Mouse (Mus musculus): Measurements from ENCODE around the gene Gm44511. TPM values are rescaled to one million over a fixed set of nuclear protein-coding genes. Genes with fewer than 3 reads are reported as not detected.
"Not testable (repeated sequence)": the region's sequence is repeated elsewhere in the genome, so short reads cannot be mapped to it uniquely, and the experiment has no call there.

Gm44511 gene
- polyA plus RNA-seq, 1 experiment from 2014 or later = not detected

DNA sequence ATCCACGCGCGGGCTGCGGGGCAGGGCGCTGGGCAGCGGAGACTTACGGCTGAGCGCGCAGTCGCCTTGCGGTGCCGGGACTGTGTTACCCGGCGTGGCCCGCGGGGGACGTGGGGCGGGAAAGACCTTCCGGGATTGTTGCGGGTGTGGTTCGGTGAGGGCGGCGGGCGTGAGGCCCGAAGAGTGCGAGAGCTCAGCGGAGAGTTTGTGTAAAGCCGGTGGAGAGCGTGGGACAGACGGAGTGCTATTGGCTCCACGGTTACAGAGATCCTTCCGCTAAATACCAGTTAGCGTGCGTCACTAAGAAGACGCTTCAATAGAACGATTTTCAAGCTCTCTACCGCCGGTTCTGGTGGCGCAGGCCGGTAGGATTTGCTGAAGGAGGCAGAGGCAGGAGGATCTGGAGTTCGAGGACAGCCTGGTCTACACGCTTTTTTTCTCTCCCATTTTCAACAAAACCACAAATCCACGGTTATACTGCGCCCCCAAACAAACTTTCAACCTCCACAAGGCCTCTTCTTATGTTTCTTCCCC, 16.9 kb upstream of the Gm44511 start:
- H3K4me2 ChIP-seq (ENCODE audit: low read depth, low read length) = peak overlapping the region; percentile 97
- DNase-seq = peak; percentile 93
- no peak for TF ChIP-seq EP300 (IDR thresholded peaks at IDR 0.05; ENCODE audit: low read depth)
- TF ChIP-seq CTCF (IDR thresholded peaks at IDR 0.05; ENCODE audit: low read depth) = peak; percentile 26; the same call in 1 of the 2 replicates
- no peaks in the 10 kb centered on the region for H3K36me3 ChIP-seq (replicated peaks; ENCODE audit: insufficient read depth, low read length)
- peak overlapping the region; percentile 77 for H3K4me3 ChIP-seq (ENCODE audit: low read depth, low read length)
- peaks cover 13% of the 10 kb centered on the region; the same call in 1 of the 2 replicates for H3K4me1 ChIP-seq (ENCODE audit: insufficient read depth)
- peak; percentile 65 for ATAC-seq
- H3K27me3 ChIP-seq (ENCODE audit: insufficient read depth, low read length) = no peaks in the 10 kb centered on the region
- peak overlapping the region; percentile 86 for H3K27ac ChIP-seq (ENCODE audit: low read depth)
- peak overlapping the region; percentile 77 for H3K9ac ChIP-seq (replicated peaks)
- WGBS (ENCODE audit: insufficient replicate concordance) = under 1% methylated on average over 44 of the region's 44 CpGs
- H3K9me3 ChIP-seq (ENCODE audit: low read length) = no peaks in the 10 kb centered on the region

DNA sequence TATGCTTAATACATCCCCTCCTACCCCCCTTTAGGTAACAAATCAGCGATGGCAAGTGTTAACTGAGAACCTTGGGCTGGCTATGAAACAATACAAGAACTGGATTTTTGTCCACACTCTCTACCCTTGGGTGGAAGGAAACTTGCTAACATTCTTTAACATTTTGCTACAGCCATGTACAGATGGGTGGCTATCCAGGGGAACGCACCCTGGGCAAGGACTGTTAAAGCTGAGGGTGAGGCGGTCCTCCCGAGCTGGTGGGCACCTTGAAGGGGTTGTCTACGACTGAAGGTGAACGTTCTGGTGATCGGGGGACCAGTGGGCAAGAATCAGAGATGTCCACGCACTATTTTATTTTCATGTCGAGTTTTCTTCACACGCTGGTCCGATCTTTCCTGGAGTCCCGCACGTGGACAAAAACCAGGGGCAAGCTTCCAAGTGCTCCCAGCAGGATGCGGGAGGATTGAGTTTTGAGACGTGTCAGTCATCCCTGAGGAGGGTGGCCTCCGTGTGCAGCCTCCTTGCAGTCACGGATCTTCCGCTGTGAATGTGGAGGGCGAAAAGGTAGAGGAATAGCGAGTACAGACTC, 16.3 kb upstream of the Gm44511 start:
- H3K36me3 ChIP-seq (replicated peaks; ENCODE audit: insufficient read depth, low read length) = no peaks in the 10 kb centered on the region
- no peaks in the 10 kb centered on the region for H3K9me3 ChIP-seq (ENCODE audit: low read length)
- H3K4me2 ChIP-seq (ENCODE audit: low read depth, low read length) = peak overlapping the region; percentile 97
- WGBS (ENCODE audit: insufficient replicate concordance) = under 1% methylated on average over 20 of the region's 20 CpGs
- peak overlapping the region; percentile 86 for H3K27ac ChIP-seq (ENCODE audit: low read depth)
- H3K4me1 ChIP-seq (ENCODE audit: insufficient read depth) = peaks cover 17% of the 10 kb centered on the region
- no peak for DNase-seq
- H3K4me3 ChIP-seq (ENCODE audit: low read depth, low read length) = peak overlapping the region; percentile 77
- TF ChIP-seq EP300 (IDR thresholded peaks at IDR 0.05; ENCODE audit: low read depth) = no peak
- no peak for ATAC-seq
- peak overlapping the region; percentile 77 for H3K9ac ChIP-seq (replicated peaks)
- no peaks in the 10 kb centered on the region for H3K27me3 ChIP-seq (ENCODE audit: insufficient read depth, low read length)

DNA sequence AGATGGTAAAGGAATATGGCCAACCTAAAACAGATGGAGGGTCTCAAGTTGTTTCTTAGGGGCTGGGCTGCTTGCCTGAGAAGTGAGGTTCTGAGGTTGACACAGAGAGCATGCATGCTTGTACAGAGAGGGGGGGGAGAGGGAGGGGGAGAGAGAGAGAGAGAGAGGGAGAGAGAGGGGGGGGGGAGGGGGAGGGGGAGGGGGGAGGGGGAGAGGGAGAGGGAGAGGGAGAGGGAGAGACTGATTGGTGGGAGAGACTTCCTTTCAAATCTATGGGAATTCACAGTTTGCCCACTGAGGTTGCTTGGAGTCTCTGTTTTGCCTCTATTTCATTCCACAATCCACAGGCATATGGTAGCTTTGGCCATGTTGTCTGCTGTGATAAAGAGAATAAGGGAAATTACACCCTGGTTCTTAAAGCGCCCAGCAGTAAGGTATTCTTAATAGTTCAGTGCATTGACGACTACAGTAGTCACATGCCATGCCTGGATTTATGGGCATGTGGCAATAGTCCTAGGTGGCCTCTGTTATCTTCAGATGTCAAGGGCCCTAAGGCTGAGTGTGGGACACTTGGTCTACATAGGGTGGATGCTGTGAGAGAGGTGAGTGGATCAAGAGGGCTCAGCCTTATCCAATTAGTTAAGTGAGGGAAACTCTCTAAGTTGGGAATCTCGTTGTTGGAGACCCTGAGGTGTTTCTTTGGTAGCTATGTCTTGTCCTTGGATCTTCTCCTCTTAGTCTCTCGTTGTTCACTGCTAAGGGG, 15.4 kb upstream of the Gm44511 start:
- no peak overlapping the region for H3K27ac ChIP-seq (ENCODE audit: low read depth)
- H3K4me1 ChIP-seq (ENCODE audit: insufficient read depth) = peaks cover 26% of the 10 kb centered on the region
- peak overlapping the region; percentile 97 for H3K4me2 ChIP-seq (ENCODE audit: low read depth, low read length)
- WGBS (ENCODE audit: insufficient replicate concordance) = 44% methylated on average over 4 of the region's 4 CpGs
- ATAC-seq (no peak), DNase-seq (no peak)
- H3K27me3 ChIP-seq (ENCODE audit: insufficient read depth, low read length) = no peaks in the 10 kb centered on the region
- H3K4me3 ChIP-seq (ENCODE audit: low read depth, low read length) = 0 out of 2 replicates have a peak overlapping the region, but pooled peaks have one; percentile 77
- H3K9me3 ChIP-seq (ENCODE audit: low read length) = no peaks in the 10 kb centered on the region
- no peaks in the 10 kb centered on the region for H3K36me3 ChIP-seq (replicated peaks; ENCODE audit: insufficient read depth, low read length)
- TF ChIP-seq EP300 (IDR thresholded peaks at IDR 0.05; ENCODE audit: low read depth) (no peak), CTCF (IDR thresholded peaks at IDR 0.05; ENCODE audit: low read depth) (no peak)
- H3K9ac ChIP-seq (replicated peaks) = no peak overlapping the region

DNA sequence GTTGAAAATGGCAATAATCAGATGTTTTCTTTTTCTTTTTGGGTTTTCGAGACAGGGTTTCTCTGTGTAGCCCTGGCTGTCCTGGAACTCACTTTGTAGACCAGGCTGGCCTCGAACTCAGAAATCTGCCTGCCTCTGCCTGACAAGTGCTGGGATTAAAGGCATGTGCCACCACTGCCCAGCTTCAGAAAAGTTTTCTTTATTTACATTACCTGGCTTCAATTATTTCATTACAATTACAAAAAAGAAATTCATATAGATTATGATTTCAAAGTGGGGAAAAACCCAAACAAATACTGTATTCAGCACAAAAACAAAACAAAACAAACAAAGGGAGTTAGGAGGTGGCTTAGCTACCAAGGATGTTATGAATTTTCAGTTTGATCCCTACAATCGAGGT, 14.6 kb upstream of the Gm44511 start:
- H3K27ac ChIP-seq (ENCODE audit: low read depth); H3K4me3 ChIP-seq (ENCODE audit: low read depth, low read length); DNase-seq; ATAC-seq; H3K4me2 ChIP-seq (ENCODE audit: low read depth, low read length); H3K9ac ChIP-seq (replicated peaks); H3K36me3 ChIP-seq (replicated peaks; ENCODE audit: insufficient read depth, low read length); H3K27me3 ChIP-seq (ENCODE audit: insufficient read depth, low read length); H3K9me3 ChIP-seq (ENCODE audit: low read length): not testable (repeated sequence)
- 61% methylated on average over 3 of the region's 3 CpGs for WGBS (ENCODE audit: insufficient replicate concordance)
- peaks cover 33% of the 10 kb centered on the region for H3K4me1 ChIP-seq (ENCODE audit: insufficient read depth)

DNA sequence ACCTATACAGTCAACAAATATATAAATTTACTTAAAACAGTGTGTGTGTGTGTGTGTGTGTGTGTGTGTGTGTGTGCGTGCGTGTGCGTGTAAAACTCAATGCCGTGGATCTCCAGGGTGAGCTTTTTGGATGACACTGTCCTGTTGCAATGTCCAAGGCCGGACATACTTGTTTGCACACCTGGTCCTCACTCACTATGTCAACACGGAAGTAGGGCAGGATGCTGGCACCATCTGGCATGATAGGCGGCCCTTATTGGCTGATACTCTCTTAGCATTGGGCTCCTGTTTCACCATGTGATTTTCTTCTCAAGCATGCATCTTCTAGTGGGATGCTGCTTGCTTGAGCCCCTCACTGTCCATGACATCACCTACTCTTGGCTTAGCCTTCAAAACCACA, 13.8 kb upstream of the Gm44511 start:
- H3K9me3 ChIP-seq (ENCODE audit: low read length) = no peaks in the 10 kb centered on the region
- H3K4me3 ChIP-seq (ENCODE audit: low read depth, low read length) = peak overlapping the region; percentile 61; the same call in 1 of the 2 replicates
- 46% methylated on average over 7 of the region's 7 CpGs for WGBS (ENCODE audit: insufficient replicate concordance)
- no peaks in the 10 kb centered on the region for H3K36me3 ChIP-seq (replicated peaks; ENCODE audit: insufficient read depth, low read length)
- H3K27ac ChIP-seq (ENCODE audit: low read depth) = peak overlapping the region; percentile 83
- peak overlapping the region; percentile 93 for H3K4me2 ChIP-seq (ENCODE audit: low read depth, low read length)
- no peaks in the 10 kb centered on the region for H3K27me3 ChIP-seq (ENCODE audit: insufficient read depth, low read length)
- no peak overlapping the region for H3K9ac ChIP-seq (replicated peaks)
- DNase-seq = peak; percentile 54
- peaks cover 39% of the 10 kb centered on the region for H3K4me1 ChIP-seq (ENCODE audit: insufficient read depth)
- peak; percentile 53 for ATAC-seq
- no peak for TF ChIP-seq EP300 (IDR thresholded peaks at IDR 0.05; ENCODE audit: low read depth)
- no peak for TF ChIP-seq CTCF (IDR thresholded peaks at IDR 0.05; ENCODE audit: low read depth)

DNA sequence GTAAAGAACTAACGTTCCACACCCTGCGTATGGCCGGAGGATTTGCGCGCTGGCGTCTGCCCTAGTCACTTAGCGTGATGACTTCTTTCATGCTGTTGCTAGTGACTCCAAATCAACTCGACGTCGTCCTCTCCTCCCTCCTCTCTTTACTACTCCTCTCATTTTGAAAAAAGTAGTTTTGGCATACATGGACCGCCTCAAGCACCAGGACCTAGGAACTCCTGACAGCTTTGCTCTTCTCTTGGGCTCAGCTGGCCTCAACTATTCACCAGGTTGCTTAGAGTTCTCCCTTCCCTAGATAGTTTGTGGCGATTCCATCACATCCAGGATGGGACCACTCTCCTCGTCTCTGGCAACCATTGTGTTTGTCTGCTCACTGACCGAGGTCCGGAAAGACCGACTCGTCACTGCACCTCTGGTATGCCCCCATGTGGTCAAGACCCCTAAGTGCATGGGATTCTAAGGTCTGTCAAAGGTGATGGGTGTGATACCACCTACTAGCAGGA, 13.2 kb upstream of the Gm44511 start:
- peak; percentile 68 for ATAC-seq
- 0% methylated on average over 17 of the region's 17 CpGs for WGBS (ENCODE audit: insufficient replicate concordance)
- H3K9ac ChIP-seq (replicated peaks) = peak overlapping the region; percentile 67
- H3K4me1 ChIP-seq (ENCODE audit: insufficient read depth) = peaks cover 39% of the 10 kb centered on the region
- peak overlapping the region; percentile 83 for H3K27ac ChIP-seq (ENCODE audit: low read depth)
- peak overlapping the region; percentile 93 for H3K4me2 ChIP-seq (ENCODE audit: low read depth, low read length)
- TF ChIP-seq CTCF (IDR thresholded peaks at IDR 0.05; ENCODE audit: low read depth) (peak; percentile 96), EP300 (IDR thresholded peaks at IDR 0.05; ENCODE audit: low read depth) (no peak)
- no peaks in the 10 kb centered on the region for H3K36me3 ChIP-seq (replicated peaks; ENCODE audit: insufficient read depth, low read length)
- H3K4me3 ChIP-seq (ENCODE audit: low read depth, low read length) = peak overlapping the region; percentile 61
- H3K27me3 ChIP-seq (ENCODE audit: insufficient read depth, low read length) = no peaks in the 10 kb centered on the region
- no peaks in the 10 kb centered on the region for H3K9me3 ChIP-seq (ENCODE audit: low read length)
- peak; percentile 89 for DNase-seq

Measured in liver, postnatal 0 days (tissue).